8 mouse cellular contexts compared by ENCODE assay signal in genomic region chr6:38353181-38353580, GRCm38 (mm10). TPM values are rescaled to one million over a fixed set of nuclear protein-coding genes. Genes with fewer than 3 reads are reported as not detected.
DNase-seq lines count a peak whose midpoint lies in the region; ATAC-seq lines count a peak whose summit lies in the region.

No protein-coding gene starts in this region.

- H3K36me3 ChIP-seq in midbrain, embryonic 10.5 days: no peaks in the 10 kb centered on the region
- no peaks in the 10 kb centered on the region for H3K36me3 ChIP-seq in midbrain, embryonic 14.5 days (ENCODE audit: control insufficient read depth, insufficient read depth, low read length)
- H3K36me3 ChIP-seq in intestine, embryonic 16.5 days (ENCODE audit: control insufficient read depth, insufficient read depth, low read length): no peaks in the 10 kb centered on the region
- H3K36me3 ChIP-seq in neural tube, embryonic 15.5 days: no peaks in the 10 kb centered on the region

- WGBS in midbrain, embryonic 10.5 days: 7% methylated on average over 13 of the region's 13 CpGs
- 4% methylated on average over 13 of the region's 13 CpGs for WGBS in midbrain, embryonic 14.5 days
- WGBS in intestine, embryonic 16.5 days: 17% methylated on average over 13 of the region's 13 CpGs
- WGBS in neural tube, embryonic 15.5 days: 7% methylated on average over 13 of the region's 13 CpGs

- H3K9me3 ChIP-seq in midbrain, embryonic 10.5 days (replicated peaks): no peaks in the 10 kb centered on the region
- no peaks in the 10 kb centered on the region for H3K9me3 ChIP-seq in midbrain, embryonic 14.5 days (ENCODE audit: control insufficient read depth, low read length)
- H3K9me3 ChIP-seq in intestine, embryonic 16.5 days (ENCODE audit: control insufficient read depth, low read length): no peaks in the 10 kb centered on the region
- H3K9me3 ChIP-seq in neural tube, embryonic 15.5 days (replicated peaks): no peaks in the 10 kb centered on the region

- no peak overlapping the region for H3K4me2 ChIP-seq in midbrain, embryonic 14.5 days (ENCODE audit: low read length)
- peak overlapping the region; percentile 81 for H3K4me2 ChIP-seq in intestine, embryonic 16.5 days (ENCODE audit: low read depth, low read length)
- H3K4me2 ChIP-seq in neural tube, embryonic 15.5 days: peak overlapping the region; percentile 70

- H3K4me3 ChIP-seq in midbrain, embryonic 10.5 days: peak overlapping the region; percentile 59
- H3K4me3 ChIP-seq in midbrain, embryonic 14.5 days (replicated peaks; ENCODE audit: low read depth, low read length): no peak overlapping the region
- H3K4me3 ChIP-seq in intestine, embryonic 16.5 days (ENCODE audit: low read length): peak overlapping the region; percentile 66
- peak overlapping the region; percentile 53 for H3K4me3 ChIP-seq in neural tube, embryonic 15.5 days (replicated peaks)

- H3K4me1 ChIP-seq in midbrain, embryonic 10.5 days: peaks cover 23% of the 10 kb centered on the region
- peaks cover 12% of the 10 kb centered on the region; the same call in 1 of the 2 replicates for H3K4me1 ChIP-seq in midbrain, embryonic 14.5 days (ENCODE audit: control insufficient read depth, insufficient read depth, low read length)
- peaks cover 17% of the 10 kb centered on the region for H3K4me1 ChIP-seq in intestine, embryonic 16.5 days (ENCODE audit: control insufficient read depth, insufficient read depth, low read length)
- H3K4me1 ChIP-seq in neural tube, embryonic 15.5 days: peaks cover 26% of the 10 kb centered on the region

- no peak overlapping the region for H3K27ac ChIP-seq in midbrain, embryonic 10.5 days (replicated peaks)
- H3K27ac ChIP-seq in midbrain, embryonic 14.5 days (replicated peaks; ENCODE audit: low read depth, low read length): no peak overlapping the region
- H3K27ac ChIP-seq in intestine, embryonic 16.5 days (ENCODE audit: low read length): no peak overlapping the region
- no peak overlapping the region for H3K27ac ChIP-seq in neural tube, embryonic 15.5 days (replicated peaks)

- no peak for ATAC-seq in CD4-positive, CD25-positive, alpha-beta regulatory T cell, adult 4 months
- ATAC-seq in midbrain, embryonic 14.5 days (ENCODE audit: low FRiP score, low TSS enrichment): no peak
- no peak for ATAC-seq in intestine, embryonic 16.5 days
- ATAC-seq in neural tube, embryonic 15.5 days (ENCODE audit: low FRiP score): no peak

- H3K27me3 ChIP-seq in midbrain, embryonic 10.5 days (ENCODE audit: low read depth, poor library complexity, severe bottlenecking): peaks cover 91% of the 10 kb centered on the region
- H3K27me3 ChIP-seq in midbrain, embryonic 14.5 days (ENCODE audit: control insufficient read depth, insufficient read depth, low read length): peaks cover 58% of the 10 kb centered on the region
- no peaks in the 10 kb centered on the region; the same call in 1 of the 2 replicates for H3K27me3 ChIP-seq in intestine, embryonic 16.5 days (replicated peaks; ENCODE audit: control insufficient read depth, insufficient read depth, low read length)
- H3K27me3 ChIP-seq in neural tube, embryonic 15.5 days (replicated peaks): peaks cover 62% of the 10 kb centered on the region

- DNase-seq in CD4-positive, CD25-positive, alpha-beta regulatory T cell, adult 2 months (ENCODE audit: low read depth, low spot score): peak; percentile 39
- DNase-seq in midbrain, embryonic 10.5 days (ENCODE audit: low spot score): no peak
- no peak for DNase-seq in midbrain, embryonic 14.5 days
- no peak for DNase-seq in testis, postnatal 14 days (ENCODE audit: low spot score)
- no peak for DNase-seq in layer of hippocampus, postnatal 36 days

- H3K9ac ChIP-seq in midbrain, embryonic 14.5 days (replicated peaks; ENCODE audit: low read length): no peak overlapping the region
- peak overlapping the region; percentile 76 for H3K9ac ChIP-seq in intestine, embryonic 16.5 days (ENCODE audit: low read depth, low read length)
- H3K9ac ChIP-seq in neural tube, embryonic 15.5 days (replicated peaks): no peak overlapping the region

RNA-seq across cellular contexts. Expression of gene Zc3hav1, which starts 1.2 kb away (rescaled TPM):
- 100 to 1,000 TPM; 189 to 215 TPM for polyA plus RNA-seq in CD4-positive, CD25-positive, alpha-beta regulatory T cell, adult 4 months (2017; shearing (Covaris generic))
- 2.1 and 2.4 TPM in 2 replicates for polyA plus RNA-seq in midbrain, embryonic 10.5 days (2016; fragmentation: Nextera tagmentation; extraction: Ambion mirVana)
- 0.74 and 1.8 TPM in 2 replicates for polyA plus RNA-seq in midbrain, embryonic 14.5 days (2014; fragmentation: Nextera tagmentation; extraction: Ambion mirVana)
- polyA plus RNA-seq in intestine, embryonic 16.5 days (2015; fragmentation: Nextera tagmentation; extraction: Ambion mirVana): 15.5 and 16.5 TPM in 2 replicates
- polyA plus RNA-seq in neural tube, embryonic 15.5 days (2015; fragmentation: Nextera tagmentation; extraction: Ambion mirVana): 1.4 and 5.8 TPM in 2 replicates
- 1 to 10 TPM; 2.8 to 3.2 TPM for total RNA-seq in layer of hippocampus, postnatal 36 days (2021)

RNA-seq across cellular contexts. Expression of gene Ttc26, which starts 28.1 kb away (rescaled TPM):
- not detected for polyA plus RNA-seq in CD4-positive, CD25-positive, alpha-beta regulatory T cell, adult 4 months (2017; shearing (Covaris generic))
- polyA plus RNA-seq in midbrain, embryonic 10.5 days (2016; fragmentation: Nextera tagmentation; extraction: Ambion mirVana): 14.6 and 15.6 TPM in 2 replicates
- 4.7 and 6.0 TPM in 2 replicates for polyA plus RNA-seq in midbrain, embryonic 14.5 days (2014; fragmentation: Nextera tagmentation; extraction: Ambion mirVana)
- 2.5 and 3.2 TPM in 2 replicates for polyA plus RNA-seq in intestine, embryonic 16.5 days (2015; fragmentation: Nextera tagmentation; extraction: Ambion mirVana)
- polyA plus RNA-seq in neural tube, embryonic 15.5 days (2015; fragmentation: Nextera tagmentation; extraction: Ambion mirVana): 4.5 and 4.8 TPM in 2 replicates
- 10 to 100 TPM; 11.1 to 11.5 TPM for total RNA-seq in layer of hippocampus, postnatal 36 days (2021)

RNA-seq across cellular contexts. Expression of gene Zc3hav1l, which starts 54.1 kb away (rescaled TPM):
- polyA plus RNA-seq in CD4-positive, CD25-positive, alpha-beta regulatory T cell, adult 4 months (2017; shearing (Covaris generic)): under 1 TPM; 0.38 to 0.55 TPM
- 12.9 and 13.6 TPM in 2 replicates for polyA plus RNA-seq in midbrain, embryonic 10.5 days (2016; fragmentation: Nextera tagmentation; extraction: Ambion mirVana)
- polyA plus RNA-seq in midbrain, embryonic 14.5 days (2014; fragmentation: Nextera tagmentation; extraction: Ambion mirVana): 8.1 and 10.2 TPM in 2 replicates
- 4.8 and 5.4 TPM in 2 replicates for polyA plus RNA-seq in intestine, embryonic 16.5 days (2015; fragmentation: Nextera tagmentation; extraction: Ambion mirVana)
- 6.1 and 7.1 TPM in 2 replicates for polyA plus RNA-seq in neural tube, embryonic 15.5 days (2015; fragmentation: Nextera tagmentation; extraction: Ambion mirVana)
- 1 to 10 TPM; 4.3 to 4.9 TPM for total RNA-seq in layer of hippocampus, postnatal 36 days (2021)

Comparison
In these comparisons a context has a peak if more than half of its experiments do, and no peak if none do; other contexts are left out.
1. RNA of gene Zc3hav1, which starts 1.2 kb away (polyA plus RNA-seq): 189 to 215 TPM in CD4-positive, CD25-positive, alpha-beta regulatory T cell, adult 4 months; 15.5 to 16.5 TPM in intestine, embryonic 16.5 days, 2.1 to 2.4 TPM in midbrain, embryonic 10.5 days, 0.74 to 1.8 TPM in midbrain, embryonic 14.5 days and 1.4 to 5.8 TPM in neural tube, embryonic 15.5 days; every median in the first group is over 10 times any median in the second.